Mouse (Mus musculus) ES-Bruce4 (cell line): ENCODE measurements at regions not wholly inside any gene's neighbourhood (a gene's known extent, or its start where the extent isn't known, plus 50 kb on each side); places are given as distances from the start of the nearest gene placed in this dataset.

Experiments used
- H3K27ac ChIP-seq: 2 replicates; pipeline ENCODE4 v1.5.1; 2012; ENCODE audit warnings: low read length, inconsistent platforms; ENCODE audit not compliant: insufficient read depth
- H3K27me3 ChIP-seq: 2 replicates; pipeline ENCODE4 v1.6.1; 2012; ENCODE audit warnings: mild to moderate bottlenecking, low read length, inconsistent platforms; ENCODE audit not compliant: control insufficient read depth, poor library complexity, insufficient read depth, severe bottlenecking
- H3K36me3 ChIP-seq: 2 replicates; pipeline ENCODE4 v1.6.1; 2012; ENCODE audit warnings: inconsistent platforms, mild to moderate bottlenecking, low read length, moderate library complexity; ENCODE audit not compliant: control insufficient read depth, poor library complexity, insufficient read depth, severe bottlenecking
- H3K4me1 ChIP-seq: one replicate; pipeline ENCODE4 v1.8.1; 2011; ENCODE audit warnings: low read length; ENCODE audit not compliant: control insufficient read depth, insufficient read depth
- H3K4me3 ChIP-seq: 2 replicates; pipeline ENCODE4 v1.5.1; 2011; ENCODE audit warnings: low read depth, mild to moderate bottlenecking, low read length
- H3K9ac ChIP-seq: 2 replicates; pipeline ENCODE4 v1.6.1; 2012; ENCODE audit warnings: low read depth, mild to moderate bottlenecking, inconsistent platforms; ENCODE audit not compliant: poor library complexity, severe bottlenecking
- H3K9me3 ChIP-seq: replicated peaks from 2 replicates; pipeline ENCODE4 v1.6.1; 2012; ENCODE audit warnings: mild to moderate bottlenecking, low read length, inconsistent platforms; ENCODE audit not compliant: control insufficient read depth, poor library complexity, insufficient read depth, severe bottlenecking
- CTCF ChIP-seq: IDR thresholded peaks from one replicate; pipeline ENCODE4 v1.8.1; 2011; ENCODE audit warnings: low read depth, low read length
- EP300 ChIP-seq: IDR thresholded peaks from 2 replicates; pipeline ENCODE4 v1.6.1; 2011; ENCODE audit warnings: low read depth, low read length; ENCODE audit not compliant: insufficient read depth
- POLR2A ChIP-seq: IDR thresholded peaks from one replicate; pipeline ENCODE4 v1.8.1; 2011; ENCODE audit warnings: low read length; ENCODE audit not compliant: insufficient read depth

- no peak for TF ChIP-seq CTCF
- TF ChIP-seq POLR2A = no peak
- TF ChIP-seq EP300 = no peak
- no peak overlapping the region for H3K9ac ChIP-seq
- H3K27me3 ChIP-seq = no peaks in the 10 kb centered on the region
- H3K27ac ChIP-seq = no peak overlapping the region
- no peaks in the 10 kb centered on the region for H3K9me3 ChIP-seq
- H3K4me1 ChIP-seq = no peaks in the 10 kb centered on the region
- no peak overlapping the region for H3K4me3 ChIP-seq
- H3K36me3 ChIP-seq = no peaks in the 10 kb centered on the region
Observed at GRCm38 (mm10) chr13:28866686-28867085, 86.8 kb downstream of the Sox4 start.

- Histone ChIP-seq H3K9me3 (no peaks in the 10 kb centered on the region), H3K4me3 (no peak overlapping the region), H3K4me1 (no peaks in the 10 kb centered on the region), H3K27ac (no peak overlapping the region), H3K27me3 (no peaks in the 10 kb centered on the region), H3K36me3 (no peaks in the 10 kb centered on the region), H3K9ac (no peak overlapping the region)
- TF ChIP-seq EP300 (no peak), CTCF (no peak), POLR2A (no peak)
Observed at GRCm38 (mm10) chr13:28860601-28861000, 92.9 kb downstream of the Sox4 start.

- Histone ChIP-seq H3K27ac (no peak overlapping the region), H3K9me3 (no peaks in the 10 kb centered on the region), H3K9ac (no peak overlapping the region), H3K36me3 (no peaks in the 10 kb centered on the region), H3K27me3 (no peaks in the 10 kb centered on the region), H3K4me1 (no peaks in the 10 kb centered on the region), H3K4me3 (no peak overlapping the region)
- TF ChIP-seq EP300 (no peak), CTCF (no peak), POLR2A (no peak)
Observed at GRCm38 (mm10) chr13:28859829-28860427, 93.6 kb downstream of the Sox4 start.

GRCm38 (mm10) chr13:28858001-28858400 lies 95.5 kb downstream of the Sox4 start:
- no peaks in the 10 kb centered on the region for H3K4me1 ChIP-seq
- TF ChIP-seq POLR2A (no peak), CTCF (no peak), EP300 (no peak)
- H3K27ac ChIP-seq = no peak overlapping the region
- no peak overlapping the region for H3K9ac ChIP-seq
- H3K27me3 ChIP-seq = no peaks in the 10 kb centered on the region
- H3K9me3 ChIP-seq = no peaks in the 10 kb centered on the region
- no peak overlapping the region for H3K4me3 ChIP-seq
- H3K36me3 ChIP-seq = no peaks in the 10 kb centered on the region

- no peak overlapping the region for H3K9ac ChIP-seq
- no peak overlapping the region for H3K4me3 ChIP-seq
- no peaks in the 10 kb centered on the region for H3K27me3 ChIP-seq
- no peak for TF ChIP-seq POLR2A
- TF ChIP-seq CTCF = no peak
- no peak for TF ChIP-seq EP300
- no peaks in the 10 kb centered on the region for H3K36me3 ChIP-seq
- H3K4me1 ChIP-seq = no peaks in the 10 kb centered on the region
- 0 out of 2 replicates have a peak, but pooled peaks cover 2% of the 10 kb centered on the region for H3K9me3 ChIP-seq
- no peak overlapping the region for H3K27ac ChIP-seq
Observed at GRCm38 (mm10) chr13:28857201-28857600, 96.3 kb downstream of the Sox4 start.

- no peak overlapping the region for H3K9ac ChIP-seq
- 0 out of 2 replicates have a peak, but pooled peaks cover 2% of the 10 kb centered on the region for H3K9me3 ChIP-seq
- no peaks in the 10 kb centered on the region for H3K36me3 ChIP-seq
- TF ChIP-seq EP300 (no peak), CTCF (no peak), POLR2A (no peak)
- H3K4me1 ChIP-seq = no peaks in the 10 kb centered on the region
- no peaks in the 10 kb centered on the region for H3K27me3 ChIP-seq
- H3K27ac ChIP-seq = no peak overlapping the region
- no peak overlapping the region for H3K4me3 ChIP-seq
Observed at GRCm38 (mm10) chr13:28856472-28856871, 97.0 kb downstream of the Sox4 start.
